Mouse (Mus musculus) T-cell, adult 2 months (primary cell): ENCODE measurements around the gene Mptx2.
"Not testable (repeated sequence)": the region's sequence is repeated elsewhere in the genome, so short reads cannot be mapped to it uniquely, and the experiment has no call there.

ENCODE experiments used
- DNase-seq: peaks from one replicate; pipeline ENCODE4 v3.0.0; 2022; ENCODE audit warnings: low spot score

Gene Mptx2

DNA sequence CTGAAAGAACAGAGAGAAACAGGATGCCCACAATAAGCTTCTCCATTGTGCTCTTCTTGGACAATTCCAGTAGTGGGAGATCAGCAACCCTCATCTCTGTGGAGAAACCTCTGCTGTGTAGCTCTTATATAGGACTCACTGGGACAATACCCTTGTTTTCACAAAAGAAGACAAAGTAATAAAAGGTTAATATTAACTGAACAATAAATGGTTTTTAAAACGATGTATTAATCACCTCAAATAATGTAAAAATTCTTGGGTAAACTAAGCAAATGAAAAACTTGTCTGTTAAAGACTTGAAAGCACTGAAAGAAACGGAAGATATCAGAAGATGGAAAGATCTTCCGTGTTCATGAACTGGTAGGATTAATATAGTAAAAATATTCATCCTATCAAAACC, at the start of gene Mptx2:
Gene Mptx2 (minus strand): TSS at position 101 of the 400 bp plus-strand sequence.
- no peak for DNase-seq

DNA sequence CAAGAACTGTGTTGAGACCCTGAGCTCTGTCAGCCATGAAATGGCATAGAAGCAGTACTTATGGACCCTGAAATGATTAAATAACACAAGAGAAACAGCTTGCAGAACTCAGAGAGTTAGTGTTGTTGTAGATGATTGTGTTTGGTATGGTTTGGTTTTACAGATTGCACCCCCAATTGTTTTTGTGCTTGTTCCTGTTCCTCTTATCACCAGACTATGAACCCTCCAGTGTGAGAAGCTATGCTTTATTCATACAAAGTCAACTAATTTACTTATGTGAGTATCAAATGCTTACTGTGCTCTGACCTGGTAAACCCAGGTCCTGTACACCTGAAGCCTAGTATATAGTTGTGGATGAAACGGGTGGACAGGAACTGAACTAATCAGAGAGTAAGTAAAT, 49.0 kb upstream of the Mptx2 start:
- no peak for DNase-seq

- no peak for DNase-seq
These were observed 47.8 kb upstream of the Mptx2 start for GRCm38 (mm10) chr1:173325395-173325794.

DNA sequence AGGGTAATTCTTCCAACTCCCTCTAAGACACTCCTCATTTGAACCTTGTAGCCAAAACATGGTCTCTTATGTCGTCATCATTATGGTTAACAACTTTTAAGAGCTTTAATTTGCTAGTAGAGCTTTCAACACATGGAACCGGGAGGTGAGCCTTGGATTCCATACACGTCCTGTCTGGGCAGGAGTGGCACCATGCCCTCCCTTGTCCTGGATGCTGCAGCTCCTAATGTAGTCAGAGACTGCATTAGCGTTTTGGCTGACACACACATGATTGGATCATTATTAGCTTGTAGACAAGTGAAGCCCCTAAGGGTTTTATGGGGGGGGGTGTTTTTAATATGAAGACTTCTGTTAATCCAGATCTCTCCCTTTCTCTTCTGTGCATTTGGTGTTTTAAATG, 47.4 kb upstream of the Mptx2 start:
- DNase-seq: no peak

- no peak for DNase-seq
These were observed 46.4 kb upstream of the Mptx2 start for GRCm38 (mm10) chr1:173323839-173324585.

GRCm38 (mm10) chr1:173322249-173322627, 44.7 kb upstream of the Mptx2 start:
- no peak for DNase-seq

GRCm38 (mm10) chr1:173321593-173322248, 44.1 kb upstream of the Mptx2 start:
- no peak for DNase-seq

- DNase-seq: no peak
These were observed 40.4 kb upstream of the Mptx2 start for GRCm38 (mm10) chr1:173317925-173318477.

- no peak for DNase-seq
These were observed 38.1 kb upstream of the Mptx2 start for GRCm38 (mm10) chr1:173315725-173316124.

GRCm38 (mm10) chr1:173313535-173314050, 36.0 kb upstream of the Mptx2 start:
- DNase-seq: not testable (repeated sequence)

- not testable (repeated sequence) for DNase-seq
These were observed 25.2 kb upstream of the Mptx2 start for GRCm38 (mm10) chr1:173302795-173303194.

DNA sequence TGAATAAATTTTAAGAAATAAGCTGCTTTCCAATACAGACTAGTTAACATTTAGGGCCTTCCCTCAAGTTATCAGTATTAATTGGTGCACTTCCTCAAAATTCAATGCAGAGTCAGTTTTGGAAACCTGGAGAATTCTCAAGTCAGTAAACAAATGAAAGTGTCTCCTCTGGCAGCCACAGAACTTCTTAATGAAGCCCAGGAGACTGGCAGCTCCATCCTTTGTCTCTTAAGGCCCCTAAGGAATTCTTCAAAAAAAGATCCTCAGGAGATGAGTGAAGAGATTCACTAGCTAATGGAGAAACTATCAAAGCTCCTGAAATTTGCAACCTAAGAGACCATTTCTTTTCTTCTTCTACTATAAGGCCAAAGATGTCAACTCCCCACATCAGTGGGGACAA, 11.9 kb downstream of the Mptx2 start, which contains the start of gene Olfr418:
Gene Olfr418 (plus strand): TSS at position 301 of the 400 bp plus-strand sequence.
- DNase-seq: no peak

- DNase-seq: no peak
These were observed 27.7 kb downstream of the Mptx2 start for GRCm38 (mm10) chr1:173249888-173250287.

DNA sequence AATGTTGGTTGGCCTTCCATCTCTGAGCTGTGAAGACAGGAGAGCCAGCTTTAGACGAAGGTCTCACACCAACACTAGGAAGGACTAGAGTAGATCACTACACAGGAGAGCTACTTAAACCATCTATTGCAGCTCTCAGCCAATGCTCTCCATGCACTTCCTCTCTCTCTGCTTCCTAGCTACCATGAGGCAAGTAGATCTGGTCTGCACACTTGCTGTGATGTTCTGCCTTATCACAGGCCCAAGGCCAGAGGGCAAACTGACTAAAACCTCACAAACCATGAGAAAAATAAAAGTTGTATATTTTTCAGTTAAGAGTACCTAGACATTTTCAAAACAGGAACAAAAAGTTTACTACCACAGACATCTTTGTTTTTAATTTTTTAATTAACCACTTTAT, 40.6 kb downstream of the Mptx2 start:
- not testable (repeated sequence) for DNase-seq

DNA sequence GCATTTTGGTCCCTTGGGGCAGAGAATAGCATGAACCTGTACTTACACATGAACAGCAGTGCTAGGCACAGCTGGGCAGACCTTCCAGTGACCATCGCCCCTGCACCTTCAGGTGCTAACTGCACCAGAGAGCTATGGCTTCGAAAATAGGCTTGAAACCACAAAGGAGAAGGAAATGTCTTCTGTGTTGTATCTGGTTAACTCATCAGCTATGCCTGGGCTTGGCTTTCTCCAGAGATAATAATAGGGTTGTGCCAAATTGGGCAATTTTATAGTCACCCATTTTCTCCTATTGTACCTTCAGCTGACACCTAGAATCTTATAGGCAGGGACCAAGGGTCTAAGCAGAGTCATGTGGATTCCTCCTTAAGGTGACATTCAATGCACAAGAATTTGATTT, 50.5 kb downstream of the Mptx2 start, which contains the start of gene Fcer1a:
Gene Fcer1a (minus strand): TSS at position 134 of the 400 bp plus-strand sequence.
- no peak for DNase-seq
